Mouse (Mus musculus): ENCODE measurements around the gene Ggact. TPM values are rescaled to one million over a fixed set of nuclear protein-coding genes. Genes with fewer than 3 reads are reported as not detected.
A peak's percentile ranks its signal among the peaks of the same experiment; 100 is the strongest.

The Ggact gene
- polyA plus RNA-seq (2012; fragmentation: generic; extraction: Trizol) = 18.1 TPM
- long read RNA-seq, experiment 1, partial matches to known transcripts = 1 of 8 reads
- long read RNA-seq, experiment 1, other reads (novel, unspliced or antisense) = 2 of 8 reads
- long read RNA-seq, experiment 2, partial matches to known transcripts = 1 of 8 reads
- long read RNA-seq, experiment 2, other reads (novel, unspliced or antisense) = 5 of 8 reads

DNA sequence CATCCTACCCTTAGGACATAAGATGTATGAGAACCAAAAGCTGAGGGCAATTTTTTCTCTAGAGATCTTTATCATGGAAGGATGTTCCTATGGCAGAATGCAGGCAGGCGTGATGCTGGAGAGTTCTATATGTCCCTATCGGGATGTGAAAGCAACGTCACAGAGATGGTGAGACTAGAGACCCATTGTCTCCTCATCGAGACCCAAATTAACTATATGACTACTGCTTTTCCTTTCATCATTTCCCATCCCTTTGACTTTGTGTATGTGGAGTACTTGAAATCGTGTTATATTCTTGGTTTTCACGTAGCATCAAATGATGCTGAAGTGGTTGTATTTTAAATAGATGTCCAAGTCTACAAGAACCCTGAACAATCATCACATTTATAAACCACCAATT lies at the start of gene Ggact:
Gene Ggact, minus strand, starts transcription at position 101 of the 400 bp plus-strand sequence.
- TF ChIP-seq CTCF (IDR thresholded peaks at IDR 0.05; ENCODE audit: control insufficient read depth, insufficient read depth, insufficient read length) = no peak
- TF ChIP-seq MYOD1 (IDR thresholded peaks at IDR 0.05; ENCODE audit: control insufficient read depth, insufficient read length, low read depth) = no peak
- no peak for TF ChIP-seq USF1 (IDR thresholded peaks at IDR 0.05; ENCODE audit: low read depth)
- TF ChIP-seq FOSL1 (IDR thresholded peaks at IDR 0.05; ENCODE audit: insufficient read depth, low read length, poor library complexity, severe bottlenecking) = no peak
- no peak for TF ChIP-seq CEBPB (IDR thresholded peaks at IDR 0.05; ENCODE audit: low read depth)
- TF ChIP-seq MYOG (IDR thresholded peaks at IDR 0.05; ENCODE audit: control insufficient read depth, extremely low read depth, insufficient read length) = no peak
- no peak for TF ChIP-seq MAX (IDR thresholded peaks at IDR 0.05)
- Histone ChIP-seq H3K79me2 (ENCODE audit: control insufficient read depth, insufficient read depth) (peaks cover 19% of the 10 kb centered on the region), H3K36me3 (ENCODE audit: control insufficient read depth, insufficient read depth) (peaks cover 4% of the 10 kb centered on the region), H3ac (ENCODE audit: control insufficient read depth, insufficient read length, low read depth) (peak within 1 kb of the TSS; percentile 72), H3K4me3 (ENCODE audit: insufficient read depth, poor library complexity, severe bottlenecking) (peak within 1 kb of the TSS; percentile 42), H3K79me3 (ENCODE audit: low read depth) (peaks cover 5% of the 10 kb centered on the region), H3K27me3 (ENCODE audit: control insufficient read depth, insufficient read depth, insufficient read length) (no peaks in the 10 kb centered on the region)

GRCm38 (mm10) chr14:122957941-122958340 lies 44.4 kb upstream of the Ggact start:
- no peak overlapping the region for H3K4me3 ChIP-seq (ENCODE audit: insufficient read depth, poor library complexity, severe bottlenecking)
- H3K79me3 ChIP-seq (ENCODE audit: low read depth) = no peaks in the 10 kb centered on the region
- no peaks in the 10 kb centered on the region for H3K27me3 ChIP-seq (ENCODE audit: control insufficient read depth, insufficient read depth, insufficient read length)
- H3K79me2 ChIP-seq (ENCODE audit: control insufficient read depth, insufficient read depth) = no peaks in the 10 kb centered on the region
- H3K36me3 ChIP-seq (ENCODE audit: control insufficient read depth, insufficient read depth) = peaks cover 9% of the 10 kb centered on the region
- TF ChIP-seq MYOG (IDR thresholded peaks at IDR 0.05; ENCODE audit: control insufficient read depth, extremely low read depth, insufficient read length) (no peak), FOSL1 (IDR thresholded peaks at IDR 0.05; ENCODE audit: insufficient read depth, low read length, poor library complexity, severe bottlenecking) (no peak), MYOD1 (IDR thresholded peaks at IDR 0.05; ENCODE audit: control insufficient read depth, insufficient read length, low read depth) (no peak), CEBPB (IDR thresholded peaks at IDR 0.05; ENCODE audit: low read depth) (no peak), MAX (IDR thresholded peaks at IDR 0.05) (no peak), USF1 (IDR thresholded peaks at IDR 0.05; ENCODE audit: low read depth) (no peak), CTCF (IDR thresholded peaks at IDR 0.05; ENCODE audit: control insufficient read depth, insufficient read depth, insufficient read length) (no peak)
- no peak overlapping the region for H3ac ChIP-seq (ENCODE audit: control insufficient read depth, insufficient read length, low read depth)

DNA sequence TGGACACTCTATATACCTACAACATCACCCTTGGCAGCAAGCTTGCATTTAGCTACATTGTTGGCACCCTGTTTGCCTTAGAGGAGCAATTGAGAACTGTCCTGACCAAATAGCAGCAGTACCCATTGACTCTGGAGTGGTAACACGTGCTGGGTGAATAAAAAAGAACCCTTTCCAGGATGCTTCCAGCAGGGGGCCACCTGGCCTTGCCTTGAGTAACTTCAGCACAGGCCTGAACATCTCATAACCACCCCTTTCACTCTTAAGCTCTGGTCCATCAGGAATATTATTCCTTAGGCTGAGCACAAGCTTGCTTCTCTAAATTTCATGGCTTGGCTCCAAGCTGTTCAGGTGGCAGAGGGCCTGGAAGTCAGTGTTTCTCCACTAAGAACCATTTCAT lies 39.8 kb upstream of the Ggact start:
- no peak overlapping the region for H3K4me3 ChIP-seq (ENCODE audit: insufficient read depth, poor library complexity, severe bottlenecking)
- no peaks in the 10 kb centered on the region for H3K27me3 ChIP-seq (ENCODE audit: control insufficient read depth, insufficient read depth, insufficient read length)
- H3K79me2 ChIP-seq (ENCODE audit: control insufficient read depth, insufficient read depth) = no peaks in the 10 kb centered on the region
- H3K36me3 ChIP-seq (ENCODE audit: control insufficient read depth, insufficient read depth) = peaks cover 12% of the 10 kb centered on the region
- TF ChIP-seq FOSL1 (IDR thresholded peaks at IDR 0.05; ENCODE audit: insufficient read depth, low read length, poor library complexity, severe bottlenecking) (no peak), USF1 (IDR thresholded peaks at IDR 0.05; ENCODE audit: low read depth) (peak; percentile 9), MYOD1 (IDR thresholded peaks at IDR 0.05; ENCODE audit: control insufficient read depth, insufficient read length, low read depth) (no peak), MAX (IDR thresholded peaks at IDR 0.05) (peak; percentile 46)
- no peaks in the 10 kb centered on the region for H3K79me3 ChIP-seq (ENCODE audit: low read depth)
- H3ac ChIP-seq (ENCODE audit: control insufficient read depth, insufficient read length, low read depth) = no peak overlapping the region

DNA sequence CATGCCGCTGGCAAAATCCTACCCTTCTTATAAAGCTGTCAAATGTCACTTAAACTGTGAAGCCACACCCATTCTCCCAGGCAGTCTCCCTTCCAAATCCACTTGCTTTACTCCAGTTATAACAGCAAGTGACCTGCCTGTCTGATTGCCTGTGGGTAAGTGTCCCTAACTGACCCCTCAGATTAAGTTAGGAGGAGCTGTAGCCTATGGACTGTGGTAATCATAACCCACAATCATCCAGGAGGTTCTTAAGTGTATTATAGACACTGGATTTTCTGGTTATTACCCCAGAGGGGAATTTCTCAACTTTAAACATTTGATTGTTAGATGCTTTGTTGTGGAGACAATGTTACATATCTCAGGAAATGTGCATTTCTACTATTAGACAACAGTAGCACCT lies 39.0 kb upstream of the Ggact start:
- H3K79me3 ChIP-seq (ENCODE audit: low read depth) = no peaks in the 10 kb centered on the region
- H3K4me3 ChIP-seq (ENCODE audit: insufficient read depth, poor library complexity, severe bottlenecking) = no peak overlapping the region

DNA sequence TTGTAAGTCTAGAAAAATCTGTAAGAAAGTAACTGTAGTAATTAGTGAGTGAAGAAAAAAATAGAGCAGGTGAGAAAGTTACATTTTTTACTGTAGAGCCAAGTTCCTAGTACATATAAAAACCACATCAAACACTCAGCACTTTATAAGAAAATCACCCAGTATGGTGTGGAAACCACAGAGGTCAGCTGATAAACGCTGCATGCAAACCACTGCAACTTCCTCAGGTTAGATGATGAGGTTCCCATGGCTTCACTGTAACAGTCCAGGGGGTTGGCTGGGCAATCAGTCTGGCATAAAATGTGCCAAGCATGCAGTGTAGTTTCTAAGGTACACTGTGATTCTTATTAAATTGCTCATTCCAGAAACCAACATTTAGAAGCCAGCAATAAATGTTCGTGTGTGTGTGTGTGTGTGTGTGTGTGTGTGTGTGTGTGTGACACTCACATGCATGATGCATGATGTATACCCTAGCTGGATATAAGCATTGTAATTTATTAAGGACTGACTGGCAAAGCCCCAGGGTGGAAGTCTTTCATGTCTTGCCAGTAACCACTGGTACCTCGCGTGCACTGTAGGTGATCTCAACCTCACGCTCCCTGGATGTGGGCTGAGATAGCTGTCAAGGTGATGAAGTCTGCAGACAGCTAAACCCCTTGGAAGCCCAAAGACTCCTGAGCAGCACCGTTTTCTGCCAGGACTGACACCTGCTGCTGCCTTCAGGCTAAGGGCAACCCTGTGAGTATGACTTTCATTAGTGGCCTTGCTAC lies 38.3 kb upstream of the Ggact start:
- Histone ChIP-seq H3K79me2 (ENCODE audit: control insufficient read depth, insufficient read depth) (no peaks in the 10 kb centered on the region), H3K4me3 (ENCODE audit: insufficient read depth, poor library complexity, severe bottlenecking) (no peak overlapping the region), H3K79me3 (ENCODE audit: low read depth) (no peaks in the 10 kb centered on the region), H3K36me3 (ENCODE audit: control insufficient read depth, insufficient read depth) (peaks cover 10% of the 10 kb centered on the region), H3K27me3 (ENCODE audit: control insufficient read depth, insufficient read depth, insufficient read length) (no peaks in the 10 kb centered on the region), H3ac (ENCODE audit: control insufficient read depth, insufficient read length, low read depth) (no peak overlapping the region)
- TF ChIP-seq CEBPB (IDR thresholded peaks at IDR 0.05; ENCODE audit: low read depth) = no peak
- no peak for TF ChIP-seq MYOD1 (IDR thresholded peaks at IDR 0.05; ENCODE audit: control insufficient read depth, insufficient read length, low read depth)

More for the DNA sequence above, 39.0 kb upstream of the Ggact start:
- H3K79me2 ChIP-seq (ENCODE audit: control insufficient read depth, insufficient read depth) = no peaks in the 10 kb centered on the region
- peaks cover 10% of the 10 kb centered on the region for H3K36me3 ChIP-seq (ENCODE audit: control insufficient read depth, insufficient read depth)
- no peak overlapping the region for H3ac ChIP-seq (ENCODE audit: control insufficient read depth, insufficient read length, low read depth)
- no peaks in the 10 kb centered on the region for H3K27me3 ChIP-seq (ENCODE audit: control insufficient read depth, insufficient read depth, insufficient read length)
- no peak for TF ChIP-seq MAX (IDR thresholded peaks at IDR 0.05)
- TF ChIP-seq CTCF (IDR thresholded peaks at IDR 0.05; ENCODE audit: control insufficient read depth, insufficient read depth, insufficient read length) = no peak
- TF ChIP-seq FOSL1 (IDR thresholded peaks at IDR 0.05; ENCODE audit: insufficient read depth, low read length, poor library complexity, severe bottlenecking) = no peak
- TF ChIP-seq MYOD1 (IDR thresholded peaks at IDR 0.05; ENCODE audit: control insufficient read depth, insufficient read length, low read depth) = no peak
- no peak for TF ChIP-seq CEBPB (IDR thresholded peaks at IDR 0.05; ENCODE audit: low read depth)
- TF ChIP-seq USF1 (IDR thresholded peaks at IDR 0.05; ENCODE audit: low read depth) = no peak
- TF ChIP-seq MYOG (IDR thresholded peaks at IDR 0.05; ENCODE audit: control insufficient read depth, extremely low read depth, insufficient read length) = no peak
